Mouse (Mus musculus): Measurements from ENCODE around the gene Ddrgk1.

The Ddrgk1 gene

DNA sequence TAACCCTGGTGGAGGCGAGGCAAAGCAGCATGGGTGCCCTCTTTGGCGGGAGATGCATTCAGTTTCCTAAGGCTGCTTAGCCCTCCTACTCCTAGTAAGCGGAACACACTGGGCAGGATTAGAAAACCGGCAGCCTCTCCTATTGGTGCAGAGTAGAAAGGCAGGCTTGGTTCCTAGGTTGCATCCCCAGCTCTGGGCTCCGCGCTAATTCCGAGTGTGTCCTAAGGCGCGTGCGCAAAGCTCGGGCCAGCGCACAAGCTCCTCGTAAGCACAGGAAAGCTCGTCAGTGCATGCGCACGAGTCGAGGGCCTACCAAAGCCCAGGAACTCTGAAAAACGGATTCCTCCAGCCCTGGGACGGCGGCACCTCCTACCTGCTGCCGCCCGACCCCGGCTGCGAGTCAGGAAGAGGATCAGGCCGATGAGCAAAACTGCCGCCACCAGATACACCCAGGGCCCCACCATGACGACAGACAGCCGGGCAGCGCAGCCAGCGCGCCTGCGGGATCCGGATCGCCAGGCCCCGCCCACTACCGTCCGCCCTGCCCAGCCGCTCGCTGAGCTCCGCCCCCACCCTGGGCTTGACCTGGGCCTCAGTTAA is at the start of gene Ddrgk1:
Gene Ddrgk1, minus strand, starts transcription at position 558 of the 600 bp plus-strand sequence.
- DNase-seq: peak; percentile 94

DNA sequence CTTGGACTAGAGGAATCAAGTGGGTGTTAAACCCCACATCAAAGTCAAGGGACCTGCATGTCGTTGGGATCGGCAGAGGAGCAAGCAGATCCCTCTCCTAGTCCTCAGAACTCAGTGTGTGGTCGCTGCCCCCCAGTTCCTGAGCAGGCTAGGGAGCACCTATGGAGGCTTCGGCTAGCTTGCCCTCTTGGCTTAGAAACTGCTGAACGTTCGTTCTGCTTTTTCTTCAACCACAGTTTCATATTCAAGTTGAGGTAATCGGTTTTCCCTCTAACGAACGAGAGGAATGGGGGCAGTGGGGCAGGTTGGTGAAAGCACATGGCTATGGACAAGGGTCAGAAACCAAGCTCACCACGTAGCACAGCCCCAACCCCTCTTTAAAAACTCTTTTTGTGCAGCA is 42.6 kb upstream of the Ddrgk1 start:
- no peak for DNase-seq

- DNase-seq: no peak
These were observed 42.1 kb upstream of the Ddrgk1 start for GRCm38 (mm10) chr2:130706602-130707001.

DNA sequence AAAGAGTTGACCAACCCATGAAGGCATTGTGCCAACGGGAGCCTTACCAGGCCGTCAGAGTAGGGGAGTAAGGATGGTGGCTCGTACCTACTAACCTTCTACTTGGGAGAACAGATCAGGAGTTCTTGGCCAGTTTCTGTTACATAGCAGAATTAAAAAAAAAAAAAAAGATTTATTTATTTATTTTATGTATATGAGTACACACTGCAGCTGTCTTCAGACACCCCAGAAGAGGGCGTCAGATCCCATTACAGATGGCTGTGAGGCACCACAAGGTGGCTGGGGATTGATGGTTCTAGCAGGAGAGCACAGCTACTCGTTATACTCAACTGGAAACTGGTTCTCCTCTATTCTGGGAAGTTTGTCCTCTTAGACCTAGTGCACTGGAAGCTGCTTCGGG is 40.7 kb upstream of the Ddrgk1 start:
- DNase-seq: no peak

- no peak for DNase-seq
These were observed 39.9 kb upstream of the Ddrgk1 start for GRCm38 (mm10) chr2:130704040-130705001.

DNA sequence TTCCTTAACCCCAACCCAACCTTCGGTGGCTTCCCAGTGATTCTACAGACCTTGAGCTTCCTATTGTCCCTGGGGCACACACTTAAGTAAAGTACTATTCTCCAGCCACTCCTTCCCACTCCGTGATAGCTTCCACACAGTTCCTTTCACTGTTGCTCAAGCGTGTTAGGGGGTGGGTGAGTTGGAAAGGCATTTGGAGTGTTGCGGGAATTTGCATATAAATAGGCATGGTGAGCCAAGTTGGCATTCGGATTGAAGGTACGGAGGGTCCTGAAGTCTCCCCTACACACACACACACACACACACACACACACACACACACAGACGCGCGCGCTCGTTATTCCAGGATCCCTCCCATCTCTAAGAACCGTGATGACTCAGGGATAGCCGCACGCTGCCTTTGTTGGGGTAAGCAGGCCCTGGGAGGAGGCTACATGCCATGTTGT is 33.4 kb upstream of the Ddrgk1 start:
- no peak for DNase-seq

DNA sequence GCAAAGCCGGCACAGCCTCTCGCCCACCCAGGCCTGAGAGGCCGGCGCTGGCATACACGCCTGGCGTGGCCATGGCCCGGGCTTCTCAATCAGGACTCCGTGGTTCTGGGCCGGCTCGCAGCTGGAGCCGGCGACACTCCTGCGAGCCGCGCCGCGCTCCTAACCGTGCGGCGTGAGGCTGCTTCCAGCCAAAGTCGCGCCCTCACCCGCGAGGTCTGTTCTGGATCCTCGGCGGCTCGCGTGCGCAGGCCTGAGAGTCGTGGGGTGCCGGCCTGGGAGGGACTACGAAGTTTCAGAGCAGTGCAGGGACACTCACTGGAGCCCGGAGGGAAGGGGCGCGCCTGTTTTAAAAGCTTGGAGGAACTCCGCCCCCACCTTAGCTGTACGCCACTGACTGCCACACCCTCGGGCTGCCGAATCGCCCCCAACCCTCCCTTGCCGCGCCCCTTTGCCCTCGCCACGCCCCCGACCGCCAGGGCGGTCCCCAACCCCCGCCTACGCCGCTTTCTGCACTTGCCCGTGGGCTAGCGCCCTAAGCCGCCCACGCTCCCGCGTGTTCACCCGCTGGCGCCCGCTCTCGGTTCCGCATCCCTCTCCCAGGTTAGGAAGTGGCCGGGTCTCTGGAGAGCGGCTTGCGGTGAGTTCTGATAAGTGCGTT is 32.8 kb upstream of the Ddrgk1 start, which contains the start of gene Slc4a11:
Gene Slc4a11, minus strand, starts transcription at position 367 of the 658 bp plus-strand sequence.
- peak; percentile 52 for DNase-seq

DNA sequence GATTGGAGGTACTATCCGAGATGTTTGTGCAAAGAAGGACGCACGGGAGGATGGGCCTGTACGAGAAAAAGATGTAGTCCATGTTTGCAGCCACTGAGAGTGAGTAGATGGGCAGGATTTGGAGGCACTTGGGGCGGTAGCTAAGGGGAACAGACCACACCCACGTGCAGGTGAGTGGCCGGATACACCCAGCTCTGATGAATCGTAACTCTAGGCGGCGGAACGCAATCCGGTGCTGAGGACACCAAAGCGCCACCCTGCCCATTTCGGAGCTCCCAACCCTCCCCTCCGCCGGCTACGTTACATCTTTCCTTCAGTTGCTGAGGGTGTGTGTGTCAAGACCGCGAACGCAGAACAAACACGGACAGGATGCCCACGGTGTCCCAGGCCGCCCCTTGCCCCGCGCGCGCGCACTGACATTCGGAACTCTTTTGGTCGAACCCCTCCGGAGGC is 32.3 kb upstream of the Ddrgk1 start:
- DNase-seq: no peak

DNA sequence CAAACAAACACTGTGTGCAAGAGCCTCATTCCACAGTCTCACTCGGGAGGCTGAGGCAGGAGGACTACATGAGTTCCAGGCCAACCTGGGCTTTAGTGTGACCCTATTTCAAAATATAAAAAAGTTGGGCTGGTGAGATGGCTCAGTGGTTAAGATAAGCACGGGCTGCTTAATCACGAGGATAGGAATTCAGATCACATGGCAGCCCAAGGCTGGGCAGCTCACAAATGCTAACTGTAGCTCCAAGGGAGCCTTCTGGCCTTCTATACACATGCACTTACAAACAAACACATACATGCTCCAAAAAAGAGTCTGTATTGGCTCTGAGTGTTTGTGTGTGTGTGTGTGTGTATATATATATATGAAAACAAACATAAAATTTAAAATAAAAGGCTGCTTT is 29.1 kb upstream of the Ddrgk1 start:
- DNase-seq: no peak

- no peak for DNase-seq
These were observed 24.6 kb upstream of the Ddrgk1 start for GRCm38 (mm10) chr2:130689011-130689410.

- DNase-seq: no peak
These were observed 21.0 kb upstream of the Ddrgk1 start for GRCm38 (mm10) chr2:130685426-130685825.

GRCm38 (mm10) chr2:130681531-130681930 is 17.1 kb upstream of the Ddrgk1 start:
- DNase-seq: no peak

DNA sequence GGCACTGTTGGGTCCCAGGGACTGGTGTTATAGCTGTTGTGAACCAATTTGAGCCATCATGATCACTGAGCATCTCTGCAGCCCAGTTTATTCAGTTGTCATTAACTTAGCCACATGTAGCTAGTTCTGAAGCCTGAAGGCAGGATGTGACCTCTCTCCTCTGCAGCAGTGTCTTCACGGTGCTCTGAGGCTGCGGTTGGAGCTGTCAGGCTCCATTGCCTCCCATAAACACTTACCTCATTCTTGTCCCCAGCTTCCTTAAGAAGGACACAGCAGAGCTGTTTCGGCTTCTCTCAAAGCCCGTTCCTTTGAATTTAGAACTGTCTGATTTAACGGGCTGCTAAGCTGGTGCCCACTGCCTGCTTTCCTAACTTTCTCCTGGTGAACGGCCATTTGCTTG is 15.4 kb upstream of the Ddrgk1 start:
- no peak for DNase-seq

DNA sequence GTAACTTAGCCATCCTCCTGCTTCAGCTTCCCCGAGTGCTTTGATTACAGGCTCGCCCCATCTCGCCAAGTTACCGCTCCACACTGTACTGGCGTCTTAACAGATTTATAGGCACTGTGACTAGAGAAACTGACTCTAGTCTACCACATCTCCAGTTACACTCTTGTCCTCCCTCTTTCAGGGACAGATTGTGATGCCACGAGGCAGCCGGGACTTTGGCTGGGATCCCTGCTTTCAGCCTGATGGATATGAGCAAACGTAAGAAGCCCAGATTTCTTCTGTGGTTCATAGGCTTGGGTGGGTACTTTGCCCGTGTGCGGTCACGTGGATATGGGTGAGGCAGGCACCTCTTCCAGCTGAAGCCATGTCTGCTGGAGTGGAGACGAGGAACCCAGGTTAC is 14.7 kb upstream of the Ddrgk1 start:
- DNase-seq: no peak

- DNase-seq: no peak
These were observed 12.8 kb upstream of the Ddrgk1 start for GRCm38 (mm10) chr2:130677211-130677610.

- DNase-seq: peak; percentile 85
These were observed 3.1 kb upstream of the Ddrgk1 start, which contains the start of gene Itpa for GRCm38 (mm10) chr2:130667559-130667958. TSS of gene Itpa (plus strand) at chr2:130667610.

DNA sequence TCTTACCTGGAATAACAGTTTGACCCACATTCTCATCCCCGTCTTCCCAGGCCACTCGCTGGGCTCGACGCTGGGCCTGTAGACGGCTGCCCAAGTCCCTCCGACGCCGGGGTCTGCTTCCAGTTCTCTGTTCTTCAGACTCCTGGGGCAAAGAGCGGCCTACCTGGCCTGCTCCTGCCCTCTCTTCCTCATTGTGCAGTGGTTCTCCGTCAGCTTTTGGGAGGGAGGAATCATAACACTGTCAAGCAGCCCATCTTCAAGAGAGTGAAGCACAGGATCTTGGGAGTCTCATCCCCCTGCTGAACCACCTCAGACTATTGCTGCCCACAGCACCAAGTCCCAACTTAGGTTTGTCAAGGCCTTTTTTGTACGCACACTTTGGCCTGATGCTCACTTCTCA is 1.1 kb downstream of the Ddrgk1 start:
- no peak for DNase-seq

DNA sequence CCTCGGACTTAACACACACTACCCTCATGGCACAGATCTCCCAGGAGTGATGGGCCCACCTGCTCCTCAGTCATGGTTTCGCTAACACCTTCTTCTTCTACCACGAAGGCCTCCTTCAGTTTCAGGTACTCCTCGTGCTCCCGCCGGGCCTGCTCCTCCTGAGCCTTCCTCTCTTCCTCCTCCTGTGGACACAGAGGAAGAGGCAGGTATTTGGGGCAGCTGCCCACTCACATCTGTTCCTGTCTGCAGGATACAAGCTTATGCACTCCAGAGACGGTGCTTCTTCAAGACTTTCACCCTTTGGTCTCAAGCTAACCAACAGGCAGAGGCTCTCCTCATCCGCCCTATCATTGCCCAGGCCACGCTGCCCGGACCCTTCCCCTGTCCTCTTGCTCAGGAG is 5.9 kb downstream of the Ddrgk1 start:
- no peak for DNase-seq

DNA sequence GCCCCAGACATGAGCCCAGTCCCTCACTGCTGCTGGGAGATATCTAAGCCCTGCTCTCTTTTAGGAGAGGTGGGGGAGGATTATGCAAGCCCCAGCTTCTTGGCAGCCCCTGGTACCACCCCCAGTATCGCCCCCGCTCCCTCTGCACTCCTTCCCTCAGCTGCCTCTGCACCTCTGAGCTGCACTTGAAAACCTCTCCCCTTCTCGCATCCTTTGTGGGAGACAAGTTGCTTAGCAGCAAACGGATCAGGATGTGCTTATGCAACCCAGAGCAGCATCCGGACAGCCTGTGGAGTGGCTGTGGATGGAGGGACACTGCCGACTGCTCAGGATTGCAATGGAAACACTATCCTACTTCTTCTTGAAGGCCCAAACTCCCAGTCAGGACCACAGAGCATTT is 6.9 kb downstream of the Ddrgk1 start:
- DNase-seq: no peak

DNA sequence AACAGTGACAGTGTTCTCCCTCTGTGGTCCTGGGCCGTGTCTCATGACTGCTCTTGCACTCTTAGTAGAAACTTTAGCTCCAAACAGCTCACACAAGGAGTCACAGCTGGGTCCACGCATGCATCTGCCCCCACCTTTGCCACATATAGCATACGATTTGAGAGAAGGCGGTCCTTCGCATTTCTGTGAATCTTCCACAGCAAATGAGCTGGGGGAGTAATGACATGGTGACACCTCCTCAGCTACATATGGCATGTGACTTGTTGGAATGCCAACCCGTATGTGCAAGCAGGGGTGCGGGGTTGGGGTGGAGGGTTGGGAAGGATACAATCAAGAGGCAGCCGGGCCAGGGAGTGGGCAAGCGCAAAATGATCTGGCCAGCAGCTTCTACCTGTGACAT is 7.9 kb downstream of the Ddrgk1 start:
- DNase-seq: no peak

GRCm38 (mm10) chr2:130655660-130656339 is 8.7 kb downstream of the Ddrgk1 start:
- DNase-seq: no peak

- DNase-seq: no peak
These were observed 10.7 kb downstream of the Ddrgk1 start for GRCm38 (mm10) chr2:130653760-130654159.

GRCm38 (mm10) chr2:130653303-130653702 is 11.2 kb downstream of the Ddrgk1 start:
- DNase-seq: no peak
